Comparison of ENCODE assay signal across 10 mouse cellular contexts in the genomic region with DNA sequence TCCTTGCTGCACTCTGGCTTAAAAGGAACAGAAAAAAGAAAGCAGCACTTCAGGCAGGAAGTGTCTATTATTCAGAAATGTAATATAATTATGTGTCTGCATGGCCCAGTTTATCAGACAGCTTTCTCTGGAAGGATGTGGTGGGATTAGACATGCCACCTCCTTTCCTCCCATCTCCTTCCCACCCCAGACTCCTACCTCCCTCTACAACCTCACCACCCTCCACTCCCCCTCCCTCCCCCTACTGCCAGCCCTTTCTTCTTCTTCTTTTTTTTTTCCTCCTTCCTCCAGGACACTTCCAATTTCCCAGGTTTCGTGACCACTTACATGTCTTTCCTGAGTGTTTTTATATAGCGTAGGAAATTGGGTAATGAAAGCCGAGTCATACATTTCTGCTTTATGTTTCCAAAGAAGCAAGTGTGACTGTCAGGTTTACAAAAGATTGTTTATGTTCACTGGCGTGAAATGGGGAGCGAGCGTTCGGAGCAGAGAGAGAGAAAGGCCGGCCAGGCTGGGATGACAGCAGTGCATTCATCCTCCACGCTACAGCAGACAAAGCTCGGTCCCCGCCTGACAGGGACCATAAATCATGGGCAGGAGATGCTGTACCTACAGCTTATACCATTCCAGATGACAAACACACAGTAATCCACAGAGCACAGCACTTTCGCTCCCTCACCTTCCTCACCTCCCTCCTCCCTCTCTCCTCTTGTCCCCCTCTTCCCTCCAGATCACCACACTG.
DNase-seq lines count a peak whose midpoint lies in the region; ATAC-seq and TF ChIP-seq lines count a peak whose summit lies in the region.
"Had no signal": no experiment of that assay in that cellular context is flagged by ENCODE, and none has a peak within 500 bp of the region (broad histone marks: within the 10 kb centered on the region; RNA-seq: fewer than 3 reads in every experiment).

No protein-coding gene starts in this region.

- no peak overlapping the region for H3K27ac ChIP-seq in heart, embryonic 12.5 days (ENCODE audit: poor library complexity, severe bottlenecking)
- H3K27ac ChIP-seq in hindbrain, embryonic 14.5 days, result peak overlapping the region; percentile 40
- no peak overlapping the region for H3K27ac ChIP-seq in midbrain, postnatal 0 days (ENCODE audit: low read depth, low read length)
- H3K27ac ChIP-seq: liver, embryonic 15.5 days had no signal

- 0 out of 2 replicates have a peak, but pooled peaks cover 7% of the 10 kb centered on the region for H3K27me3 ChIP-seq in heart, embryonic 12.5 days (replicated peaks)
- H3K27me3 ChIP-seq in hindbrain, embryonic 14.5 days (ENCODE audit: control insufficient read depth, insufficient read depth, low read length), result no peaks in the 10 kb centered on the region
- no peaks in the 10 kb centered on the region for H3K27me3 ChIP-seq in midbrain, postnatal 0 days (ENCODE audit: insufficient read depth, low read length)
- H3K27me3 ChIP-seq: liver, embryonic 15.5 days had no signal

- no peak for DNase-seq in heart, adult 8-10 months (ENCODE audit: low spot score)
- peak; percentile 61 for DNase-seq in embryo, embryonic 11.5 days (ENCODE audit: low read depth, low spot score)
- DNase-seq in hindbrain, embryonic 14.5 days (ENCODE audit: low spot score), result peak; percentile 74
- DNase-seq in midbrain, postnatal 0 days (ENCODE audit: low spot score), result peak; percentile 63
- DNase-seq in cerebellum, adult 9-11 months, result no peak
- DNase-seq: heart, postnatal 14 days had no signal

- H3K9ac ChIP-seq in heart, embryonic 12.5 days, result no peak overlapping the region; the same call in 1 of the 2 replicates
- peak overlapping the region; percentile 14; the same call in 1 of the 2 replicates for H3K9ac ChIP-seq in hindbrain, embryonic 14.5 days
- no peak overlapping the region for H3K9ac ChIP-seq in midbrain, postnatal 0 days (replicated peaks; ENCODE audit: low read length, poor library complexity, severe bottlenecking)
- H3K9ac ChIP-seq: liver, embryonic 15.5 days had no signal

- H3K4me3 ChIP-seq in heart, embryonic 12.5 days, result no peak overlapping the region
- no peak overlapping the region for H3K4me3 ChIP-seq in hindbrain, embryonic 14.5 days (replicated peaks; ENCODE audit: low read length)
- H3K4me3 ChIP-seq in midbrain, postnatal 0 days (ENCODE audit: low read depth, low read length), result no peak overlapping the region
- H3K4me3 ChIP-seq: liver, embryonic 15.5 days had no signal

- 0 out of 2 replicates have a peak, but pooled peaks cover 5% of the 10 kb centered on the region for H3K4me1 ChIP-seq in heart, embryonic 12.5 days (replicated peaks)
- H3K4me1 ChIP-seq in hindbrain, embryonic 14.5 days (replicated peaks; ENCODE audit: control insufficient read depth, insufficient read depth, low read length), result peaks cover 33% of the 10 kb centered on the region
- peaks cover 12% of the 10 kb centered on the region for H3K4me1 ChIP-seq in midbrain, postnatal 0 days (ENCODE audit: insufficient read depth, low read length)
- H3K4me1 ChIP-seq: liver, embryonic 15.5 days had no signal

- H3K9me3 ChIP-seq in heart, embryonic 12.5 days (replicated peaks), result no peaks in the 10 kb centered on the region
- no peaks in the 10 kb centered on the region for H3K9me3 ChIP-seq in hindbrain, embryonic 14.5 days (ENCODE audit: control insufficient read depth, low read length)
- no peaks in the 10 kb centered on the region for H3K9me3 ChIP-seq in midbrain, postnatal 0 days (ENCODE audit: low read length)
- H3K9me3 ChIP-seq: liver, embryonic 15.5 days had no signal

- 42% methylated on average over 12 of the region's 12 CpGs for WGBS in heart, embryonic 12.5 days
- 7% methylated on average over 12 of the region's 12 CpGs for WGBS in hindbrain, embryonic 14.5 days
- 12% methylated on average over 12 of the region's 12 CpGs for WGBS in midbrain, postnatal 0 days

- no peaks in the 10 kb centered on the region for H3K36me3 ChIP-seq in heart, embryonic 12.5 days
- H3K36me3 ChIP-seq in hindbrain, embryonic 14.5 days (replicated peaks; ENCODE audit: control insufficient read depth, insufficient read depth), result no peaks in the 10 kb centered on the region
- H3K36me3 ChIP-seq in midbrain, postnatal 0 days (ENCODE audit: insufficient read depth, low read length), result no peaks in the 10 kb centered on the region
- H3K36me3 ChIP-seq: liver, embryonic 15.5 days had no signal

- no peak for ATAC-seq in heart, embryonic 12.5 days (ENCODE audit: insufficient number of reproducible peaks, low FRiP score)
- peak; percentile 86 for ATAC-seq in hindbrain, embryonic 14.5 days (ENCODE audit: low FRiP score)
- ATAC-seq in midbrain, postnatal 0 days (ENCODE audit: low FRiP score), result no peak
- no peak for ATAC-seq in activated CD4-positive, CD25-positive, alpha-beta regulatory T cell, adult 4 months
- ATAC-seq in monocyte, adult 5-6 weeks (replicated peaks; ENCODE audit: insufficient number of reproducible peaks, low FRiP score, low TSS enrichment, poor library complexity, severe bottlenecking), result no peak

- peak overlapping the region; percentile 16; the same call in 1 of the 2 replicates for H3K4me2 ChIP-seq in heart, embryonic 12.5 days
- peak overlapping the region; percentile 37 for H3K4me2 ChIP-seq in hindbrain, embryonic 14.5 days (replicated peaks)
- peak overlapping the region; percentile 30 for H3K4me2 ChIP-seq in midbrain, postnatal 0 days (ENCODE audit: low read depth, low read length, poor library complexity, severe bottlenecking)
- H3K4me2 ChIP-seq: liver, embryonic 15.5 days had no signal

- TF ChIP-seq CTCF in midbrain, postnatal 0 days (IDR thresholded peaks at IDR 0.05), result no peak

Comparison
In these comparisons a context has a peak if more than half of its experiments do, and no peak if none do; other contexts are left out.
1. DNase-seq: peak in embryo, embryonic 11.5 days (single experiment), hindbrain, embryonic 14.5 days (single experiment) and midbrain, postnatal 0 days (single experiment); none in heart, adult 8-10 months (single experiment) and cerebellum, adult 9-11 months (single experiment).
2. Peak in every context shown above with its lines, with median percentiles within 50 percentile points of each other: H3K4me2 ChIP-seq.